Mouse (Mus musculus) brown adipose tissue, adult 24 weeks (tissue): ENCODE data around the gene Dlgap4. TPM values are rescaled to one million over a fixed set of nuclear protein-coding genes. Genes with fewer than 3 reads are reported as not detected.

ENCODE experiments used
- H3K27ac ChIP-seq: fragments of 200-500 bp; replicated peaks from 2 replicates; pipeline ENCODE4 v1.5.1; 2012; ENCODE audit warnings: low read depth, mild to moderate bottlenecking, low read length
- H3K4me1 ChIP-seq: fragments of 200-500 bp; 2 replicates; pipeline ENCODE4 v1.6.1; 2012; ENCODE audit warnings: low read length, mixed read lengths; ENCODE audit not compliant: control insufficient read depth, insufficient read depth, insufficient read length
- H3K4me3 ChIP-seq: fragments of 200-500 bp; 2 replicates; pipeline ENCODE4 v1.5.1; 2012; ENCODE audit warnings: low read depth, mild to moderate bottlenecking, low read length, moderate library complexity; ENCODE audit not compliant: insufficient read depth
- polyA plus RNA-seq: library from polyadenylated mRNA; stranded (reverse); fragments of >200 nt; gene quantifications from 2 replicates; pipeline ENCODE4 v1.2.4, GENCODE M21; 2012; ENCODE audit not compliant: missing spikeins, insufficient read depth, insufficient read length

Dlgap4 gene
- polyA plus RNA-seq, 1 experiment = 39.8 TPM

DNA sequence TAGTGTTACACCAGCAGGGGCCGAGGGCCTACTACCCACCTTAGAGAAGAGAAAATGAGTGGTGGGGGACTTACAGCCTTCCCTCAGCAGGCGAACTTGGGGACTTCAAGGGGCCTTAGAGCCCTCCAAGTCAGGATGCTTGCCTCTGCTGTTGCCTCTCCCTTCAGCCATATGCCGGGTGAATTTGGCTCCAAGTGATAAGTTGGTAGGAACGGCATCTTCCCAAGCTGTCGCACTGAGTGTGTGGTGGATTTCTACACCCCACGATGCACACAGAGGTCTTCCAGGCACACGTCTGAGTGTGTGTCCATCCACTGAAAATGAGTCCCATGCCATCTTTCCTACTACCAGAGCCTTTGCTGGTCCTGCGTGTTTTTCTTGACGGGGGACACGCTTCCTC is 49.7 kb downstream of the Dlgap4 start:
- H3K4me3 ChIP-seq = no peak overlapping the region
- H3K27ac ChIP-seq = no peak overlapping the region
- H3K4me1 ChIP-seq = no peaks in the 10 kb centered on the region

DNA sequence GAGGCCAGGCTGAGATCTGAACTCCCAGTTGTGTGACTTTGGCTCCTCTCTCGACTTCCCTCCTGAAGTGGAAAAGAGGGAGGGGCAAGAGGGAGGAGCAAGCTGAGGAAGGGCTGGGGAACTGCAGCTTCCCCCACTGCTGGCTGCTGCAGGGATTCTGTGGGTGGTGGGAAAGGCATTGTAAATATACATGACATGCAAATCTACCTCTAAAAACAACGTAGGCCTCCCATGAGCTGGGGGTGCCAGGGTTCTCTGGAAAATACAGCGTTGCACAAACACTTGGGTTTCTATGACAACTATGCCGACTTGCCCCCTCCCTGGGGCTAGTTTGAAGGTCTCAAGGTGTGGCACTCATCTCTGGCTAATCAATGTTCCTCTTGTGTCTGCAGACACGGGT is 50.9 kb downstream of the Dlgap4 start:
- H3K4me3 ChIP-seq = no peak overlapping the region
- peaks cover 4% of the 10 kb centered on the region; the same call in 1 of the 2 replicates for H3K4me1 ChIP-seq
- H3K27ac ChIP-seq = no peak overlapping the region

DNA sequence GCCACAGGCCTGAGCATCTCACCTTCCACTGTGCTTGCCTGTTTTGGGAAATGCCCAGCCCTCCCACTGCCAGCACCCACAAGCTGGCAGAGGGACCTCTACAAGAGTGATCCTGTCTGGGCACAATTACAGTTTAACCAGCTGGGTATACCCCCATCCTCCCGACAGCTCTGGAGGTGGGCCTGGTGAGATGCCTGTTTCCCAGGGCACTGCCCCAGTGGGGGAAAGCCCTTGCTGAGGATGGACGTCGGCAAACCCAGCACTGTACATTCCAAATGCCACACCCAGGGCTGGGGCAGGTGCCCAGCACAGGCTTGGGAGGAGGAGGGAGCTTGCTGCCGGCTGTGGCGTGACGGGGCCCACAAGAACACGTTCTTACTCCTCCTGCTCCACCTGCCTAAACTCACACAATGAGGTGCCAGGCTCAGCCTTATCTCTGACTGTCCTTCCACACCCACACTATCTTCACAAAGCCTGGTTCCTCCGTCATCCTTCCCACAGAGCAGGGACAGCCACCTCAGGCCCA is 51.6 kb downstream of the Dlgap4 start:
- H3K4me1 ChIP-seq = peaks cover 4% of the 10 kb centered on the region; the same call in 1 of the 2 replicates
- no peak overlapping the region for H3K27ac ChIP-seq
- H3K4me3 ChIP-seq = no peak overlapping the region

DNA sequence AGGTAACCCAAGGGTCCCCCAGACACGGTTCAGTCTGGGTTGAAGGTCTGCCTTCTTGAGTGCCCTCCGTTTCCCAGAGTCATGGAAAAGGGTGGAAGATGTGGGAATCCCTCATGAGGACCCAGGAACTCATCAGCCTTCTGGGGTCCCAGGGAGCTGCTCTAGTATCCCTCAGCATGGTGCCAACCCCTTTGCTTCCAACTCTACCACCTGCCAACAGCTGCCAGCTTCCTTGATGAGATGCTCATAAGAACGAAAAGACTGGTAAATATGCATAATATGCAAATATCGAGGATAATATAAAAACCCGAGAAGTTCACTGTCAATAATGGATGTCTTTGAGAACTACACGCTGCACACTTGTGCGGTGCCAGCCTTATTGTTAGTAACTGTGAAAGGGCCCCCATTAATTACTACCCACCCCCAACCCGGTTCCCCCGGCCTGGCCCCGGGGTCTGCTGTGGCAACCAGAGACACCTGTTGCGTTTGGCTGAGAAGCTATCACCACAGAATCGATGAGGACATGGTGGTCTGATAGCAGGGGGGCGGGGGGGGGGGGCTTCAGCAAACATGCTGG is 52.2 kb downstream of the Dlgap4 start:
- H3K4me1 ChIP-seq = peaks cover 4% of the 10 kb centered on the region; the same call in 1 of the 2 replicates
- H3K27ac ChIP-seq = no peak overlapping the region
- H3K4me3 ChIP-seq = no peak overlapping the region

DNA sequence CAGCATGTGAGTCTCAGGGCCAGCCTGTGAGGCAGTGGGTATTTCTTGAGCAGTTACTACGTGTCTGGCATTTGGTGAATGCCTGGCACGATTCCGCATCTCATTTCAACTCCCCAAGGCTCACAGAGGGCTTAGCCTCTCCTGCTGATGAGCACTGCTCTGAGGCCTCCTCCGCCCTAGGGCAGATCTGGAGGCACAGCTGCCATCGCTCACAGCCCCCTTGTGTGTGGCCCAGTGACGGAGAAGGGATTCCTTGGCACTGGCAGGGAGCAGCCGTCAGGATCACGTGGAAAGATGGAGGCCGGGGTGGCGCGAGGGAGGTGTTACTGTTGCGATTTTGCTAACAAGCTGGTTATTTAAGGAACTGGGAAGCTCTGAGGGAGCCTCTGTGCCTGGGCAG is 52.7 kb downstream of the Dlgap4 start:
- Histone ChIP-seq H3K27ac (no peak overlapping the region), H3K4me3 (no peak overlapping the region)

DNA sequence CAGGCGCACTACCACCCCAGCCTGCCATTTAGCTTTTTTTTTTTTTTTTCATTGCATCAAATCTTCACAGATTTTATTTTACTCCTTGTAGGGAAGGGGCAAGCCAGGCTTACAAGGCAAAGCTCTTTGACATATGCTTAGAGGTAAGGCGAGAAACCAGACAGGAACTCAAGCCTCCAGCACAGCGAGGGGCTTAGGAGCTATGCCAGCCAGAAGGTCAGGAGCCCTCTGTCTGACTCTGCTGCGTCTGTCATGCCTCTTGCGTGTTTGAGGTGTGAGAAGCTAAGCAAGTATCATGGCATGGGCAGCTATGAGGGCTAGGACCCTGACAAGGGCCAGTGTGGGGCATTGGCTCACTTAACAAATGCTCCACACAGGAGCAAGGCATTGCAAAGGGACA is 53.8 kb downstream of the Dlgap4 start:
- H3K4me3 ChIP-seq = no peak overlapping the region
- no peak overlapping the region for H3K27ac ChIP-seq
- peaks cover 4% of the 10 kb centered on the region; the same call in 1 of the 2 replicates for H3K4me1 ChIP-seq

More for the DNA sequence above, 52.7 kb downstream of the Dlgap4 start:
- peaks cover 4% of the 10 kb centered on the region; the same call in 1 of the 2 replicates for H3K4me1 ChIP-seq

DNA sequence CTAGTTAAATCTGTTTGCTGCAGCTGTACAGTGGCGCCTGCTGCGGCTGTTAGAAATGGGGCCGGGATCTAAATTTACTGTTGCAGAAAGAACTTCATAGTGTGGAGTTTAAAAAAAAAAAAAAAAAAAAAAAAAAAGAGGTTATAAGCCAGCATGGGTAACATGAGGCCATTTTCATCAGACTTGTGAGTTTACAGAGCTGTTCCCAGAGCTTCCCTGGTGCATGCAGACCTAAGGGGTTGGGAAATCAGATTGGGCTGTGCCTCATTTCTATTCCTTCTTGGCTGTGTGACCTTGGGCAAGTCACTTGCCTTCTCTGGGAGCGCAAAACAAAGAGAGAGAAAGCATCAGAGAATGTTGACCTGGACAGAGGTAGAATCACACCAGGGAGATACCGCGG is 55.1 kb downstream of the Dlgap4 start:
- H3K4me1 ChIP-seq = peaks cover 4% of the 10 kb centered on the region; the same call in 1 of the 2 replicates
- no peak overlapping the region for H3K4me3 ChIP-seq
- no peak overlapping the region for H3K27ac ChIP-seq

DNA sequence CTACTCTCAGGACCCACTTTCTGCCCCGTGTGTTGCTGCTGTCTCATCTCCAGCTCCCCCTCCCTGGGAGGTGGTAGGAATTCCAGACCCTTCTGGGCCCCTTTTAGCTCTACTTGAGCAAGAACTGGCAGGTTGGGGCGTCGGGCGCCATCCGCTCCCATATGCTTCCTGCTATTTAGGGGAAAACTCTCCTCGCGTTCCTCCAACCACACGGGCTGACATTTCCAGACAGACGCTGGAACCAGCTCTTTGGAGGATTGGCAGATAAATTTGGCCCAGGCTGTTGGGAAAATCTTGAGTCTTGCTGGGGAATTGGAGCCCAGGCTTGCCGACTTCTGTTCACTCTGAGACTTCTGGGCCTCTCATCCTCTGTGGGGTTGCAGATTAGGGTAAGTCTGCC is 59.8 kb downstream of the Dlgap4 start:
- Histone ChIP-seq H3K4me3 (no peak overlapping the region), H3K4me1 (peaks cover 11% of the 10 kb centered on the region), H3K27ac (no peak overlapping the region)

DNA sequence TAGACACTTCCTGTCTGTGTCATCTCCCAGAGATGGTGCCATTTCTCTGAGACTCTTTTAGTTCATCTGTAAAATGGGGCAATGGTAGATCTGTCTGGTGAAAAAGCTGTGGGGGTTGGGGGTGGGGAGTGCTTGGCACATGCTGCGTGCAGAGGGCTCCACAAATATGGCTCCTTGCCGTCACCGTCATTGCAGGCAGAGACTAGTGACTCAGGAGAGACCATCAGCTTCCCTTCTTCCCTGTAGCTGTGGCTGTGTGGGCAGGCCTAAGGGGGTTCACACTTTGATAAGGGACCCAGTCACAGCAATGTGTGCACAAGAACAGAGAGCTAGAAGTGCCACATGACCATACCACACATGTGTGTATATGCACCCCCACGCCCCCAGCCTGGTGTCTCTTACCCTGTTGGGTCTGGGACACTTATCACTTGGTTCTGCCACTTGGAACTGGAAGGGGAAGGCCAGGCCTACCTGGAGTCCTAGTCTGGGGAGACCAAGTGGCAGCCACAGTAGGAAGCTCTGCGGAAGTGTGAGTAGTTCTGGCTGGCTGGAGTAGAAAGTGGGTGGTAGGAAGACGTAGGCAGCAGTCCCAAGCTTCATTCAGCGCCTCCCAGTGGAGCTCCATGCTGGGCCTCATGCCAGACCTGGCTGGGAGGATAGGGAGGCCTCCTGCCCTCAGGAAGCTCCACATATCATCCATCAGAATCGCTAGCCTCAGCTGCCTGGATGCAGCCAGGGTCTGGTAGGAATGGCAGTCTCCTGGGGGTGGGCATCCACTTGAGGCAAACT is 60.6 kb downstream of the Dlgap4 start:
- Histone ChIP-seq H3K4me3 (no peak overlapping the region), H3K27ac (no peak overlapping the region), H3K4me1 (peaks cover 7% of the 10 kb centered on the region)

DNA sequence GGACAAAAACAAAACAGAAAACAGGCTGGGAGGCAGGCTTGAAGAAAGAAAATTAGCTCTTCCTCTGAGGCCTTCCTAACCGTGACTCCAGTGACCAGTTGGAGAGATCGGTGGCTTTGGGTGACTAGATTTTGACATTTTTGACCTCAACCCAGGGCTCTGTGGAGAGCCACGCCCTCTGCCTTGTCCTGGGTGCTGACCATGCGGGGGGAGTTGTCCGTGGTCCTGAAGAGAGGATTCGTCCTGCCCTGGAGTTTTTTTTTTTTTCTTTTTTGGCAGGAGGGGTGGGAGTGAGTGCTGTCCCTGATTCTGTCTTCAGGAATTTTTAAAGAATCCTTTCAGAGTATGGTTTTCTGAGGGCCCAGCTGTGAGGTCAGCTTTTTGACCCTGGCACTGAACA is 63.4 kb downstream of the Dlgap4 start:
- H3K4me1 ChIP-seq = peaks cover 9% of the 10 kb centered on the region
- no peak overlapping the region for H3K4me3 ChIP-seq
- H3K27ac ChIP-seq = no peak overlapping the region

DNA sequence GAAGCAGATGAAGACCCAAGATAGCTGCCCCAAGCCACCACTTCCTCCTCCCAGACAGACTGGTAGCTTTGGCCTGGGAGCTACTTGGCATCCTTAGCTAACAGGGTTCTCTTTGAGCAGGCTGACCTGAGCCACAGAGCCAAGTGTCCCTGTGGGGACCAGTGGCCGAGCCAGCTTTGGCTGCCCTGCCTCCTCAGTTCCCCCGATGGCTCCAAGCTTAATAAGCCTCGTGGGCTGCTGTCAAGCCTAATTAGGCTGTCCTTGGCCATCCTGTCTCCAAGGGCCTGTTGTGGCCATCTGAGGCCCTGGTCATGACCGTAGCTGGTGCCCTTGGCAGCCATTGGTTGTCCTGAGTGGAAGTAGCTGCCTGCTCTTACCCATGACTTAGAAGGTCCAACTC is 64.6 kb downstream of the Dlgap4 start:
- Histone ChIP-seq H3K4me1 (peaks cover 9% of the 10 kb centered on the region), H3K4me3 (no peak overlapping the region), H3K27ac (no peak overlapping the region)

DNA sequence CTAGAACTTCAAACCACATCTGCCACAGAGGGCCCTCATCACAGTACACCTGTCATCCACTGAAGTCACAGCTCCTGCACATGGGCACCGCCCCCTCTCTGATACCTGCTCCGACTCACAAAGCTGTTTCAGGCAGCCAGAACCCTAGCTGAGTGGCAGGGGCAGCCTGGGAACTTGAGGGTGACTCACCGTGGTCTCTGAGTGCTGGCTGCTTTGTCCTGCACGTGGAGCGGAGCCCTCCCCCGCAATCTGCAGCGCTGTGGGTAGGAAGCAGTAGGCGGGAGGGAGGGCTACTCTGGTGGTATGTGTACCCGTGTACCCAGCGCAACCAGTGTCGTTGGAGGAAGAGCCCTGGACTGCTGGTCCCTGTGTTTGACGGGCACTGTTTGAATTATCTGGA is 69.5 kb downstream of the Dlgap4 start:
- no peak overlapping the region for H3K4me3 ChIP-seq
- no peak overlapping the region for H3K27ac ChIP-seq
- H3K4me1 ChIP-seq = 0 out of 2 replicates have a peak, but pooled peaks cover 2% of the 10 kb centered on the region

DNA sequence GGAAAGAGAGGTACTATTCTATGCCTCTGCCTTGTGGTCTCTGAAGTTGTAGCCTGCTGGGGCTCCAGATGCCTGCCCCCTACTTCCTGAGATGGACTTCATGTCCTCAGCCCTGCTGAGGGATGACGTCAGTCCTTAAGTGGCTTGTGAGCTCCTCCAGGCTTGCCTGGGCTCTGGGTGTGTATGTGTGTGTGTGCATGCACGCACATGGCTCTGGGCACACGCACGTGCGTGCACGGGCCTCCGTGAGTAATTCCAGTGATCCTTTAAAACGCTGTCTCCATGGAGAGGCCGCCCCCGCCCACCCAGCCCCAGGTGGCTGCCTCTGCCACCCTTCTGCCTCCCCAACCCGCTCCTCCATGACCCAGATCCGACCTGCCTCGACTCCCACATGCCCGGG is 72.5 kb downstream of the Dlgap4 start:
- H3K4me1 ChIP-seq = 0 out of 2 replicates have a peak, but pooled peaks cover 2% of the 10 kb centered on the region
- H3K4me3 ChIP-seq = no peak overlapping the region
- H3K27ac ChIP-seq = no peak overlapping the region

DNA sequence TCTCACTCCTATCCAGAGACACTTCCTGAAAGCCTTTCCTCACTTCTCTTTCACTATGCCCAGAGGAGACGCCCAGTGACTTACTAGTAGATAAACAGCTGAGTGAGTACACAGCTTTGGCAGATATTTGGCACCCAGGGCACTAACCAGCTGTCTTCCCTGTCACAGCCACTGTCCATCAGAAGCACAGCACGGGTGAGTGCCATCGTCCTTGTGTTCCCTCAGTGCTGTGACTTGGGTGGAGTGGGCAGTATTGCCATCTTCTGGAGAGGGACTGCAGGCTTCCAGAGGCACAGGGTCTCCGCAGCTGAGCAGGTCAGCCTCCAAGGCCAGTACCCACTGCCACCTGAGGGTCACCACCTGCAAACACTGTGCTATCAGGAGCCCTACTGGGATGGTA is 73.2 kb downstream of the Dlgap4 start:
- Histone ChIP-seq H3K27ac (no peak overlapping the region), H3K4me1 (0 out of 2 replicates have a peak, but pooled peaks cover 2% of the 10 kb centered on the region), H3K4me3 (no peak overlapping the region)

DNA sequence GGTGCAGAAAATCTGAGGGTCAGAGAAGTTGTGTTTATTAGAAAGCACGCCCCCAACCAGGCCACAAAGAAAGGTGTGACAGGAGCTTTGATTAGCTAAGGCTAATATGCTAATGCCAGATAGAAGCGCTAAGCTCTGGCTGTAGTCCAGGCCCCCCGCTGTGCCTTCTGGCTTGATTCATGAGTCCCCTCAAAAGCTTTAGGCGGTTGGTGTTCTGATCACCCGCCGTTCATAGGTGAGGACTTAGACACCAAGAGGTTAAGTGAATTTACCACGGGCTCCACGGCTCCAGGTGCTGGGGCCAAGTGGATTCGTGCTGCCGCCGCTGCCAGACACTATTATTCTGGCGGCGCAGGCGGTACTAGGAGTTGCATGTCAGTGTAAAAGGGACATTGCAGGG is 75.1 kb downstream of the Dlgap4 start:
- Histone ChIP-seq H3K4me3 (no peak overlapping the region), H3K4me1 (no peaks in the 10 kb centered on the region), H3K27ac (no peak overlapping the region)

DNA sequence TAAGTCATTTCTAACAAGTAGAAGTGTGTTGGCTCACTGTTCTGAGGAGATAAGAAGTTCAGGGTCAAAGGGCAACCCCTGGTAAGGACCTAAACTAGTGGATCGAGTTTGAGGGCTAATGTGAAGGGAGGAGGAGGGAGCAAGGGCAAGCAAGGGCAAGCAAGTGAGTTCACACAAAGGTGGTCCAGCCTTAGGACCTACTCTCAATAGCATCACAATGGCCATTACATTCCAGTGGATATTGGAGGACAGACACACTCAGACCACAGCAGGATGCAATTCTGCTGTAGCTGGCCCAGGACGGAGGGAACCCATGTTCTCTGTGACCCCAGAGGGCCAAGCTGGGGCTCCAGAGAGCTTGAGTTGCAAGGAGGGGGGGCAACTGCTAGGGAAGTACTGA is 77.3 kb downstream of the Dlgap4 start:
- Histone ChIP-seq H3K27ac (no peak overlapping the region), H3K4me3 (no peak overlapping the region), H3K4me1 (no peaks in the 10 kb centered on the region)
